Mouse (Mus musculus) C2C12 (cell line): ENCODE data around the gene B4galt4.

Source experiments
- CEBPB ChIP-seq: IDR thresholded peaks from one replicate; pipeline ENCODE4 v1.6.1; 2011; ENCODE audit warnings: low read depth, mild to moderate bottlenecking, control low read depth, moderate library complexity
- CTCF ChIP-seq: IDR thresholded peaks from one replicate; pipeline ENCODE4 v1.5.1; 2011; ENCODE audit not compliant: control insufficient read depth, insufficient read depth, insufficient read length
- FOSL1 ChIP-seq: IDR thresholded peaks from one replicate; pipeline ENCODE4 v1.8.0; 2011; ENCODE audit warnings: mild to moderate bottlenecking, low read length; ENCODE audit not compliant: poor library complexity, insufficient read depth, severe bottlenecking
- MAX ChIP-seq: IDR thresholded peaks from one replicate; pipeline ENCODE4 v1.6.1; 2011; ENCODE audit warnings: mild to moderate bottlenecking, control low read depth
- MYOD1 ChIP-seq: IDR thresholded peaks from one replicate; pipeline ENCODE4 v1.6.1; 2011; ENCODE audit warnings: low read depth; ENCODE audit not compliant: control insufficient read depth, insufficient read length
- USF1 ChIP-seq: IDR thresholded peaks from one replicate; pipeline ENCODE4 v1.6.1; 2011; ENCODE audit warnings: low read depth, mild to moderate bottlenecking, control low read depth, moderate library complexity

DNA sequence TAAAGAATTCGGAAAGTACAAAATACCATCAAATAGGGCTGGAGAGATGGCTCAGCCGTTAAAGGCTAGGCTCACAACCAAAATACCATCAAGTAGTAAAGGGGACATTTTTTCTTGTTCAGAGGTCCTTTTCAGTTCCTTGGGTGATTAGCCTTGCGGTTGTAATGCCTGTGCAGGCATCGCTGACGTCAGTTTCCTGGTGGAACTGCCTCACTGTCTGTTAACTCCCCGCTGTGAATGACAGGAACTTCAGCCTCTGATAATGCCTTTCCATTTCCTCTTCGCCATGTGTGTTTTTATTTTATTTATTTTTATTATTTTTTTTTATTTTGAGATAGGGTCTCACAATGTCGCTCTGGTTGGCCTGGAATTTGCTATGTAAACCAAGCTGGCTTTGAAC is 11.1 kb upstream of the B4galt4 start:
- TF ChIP-seq CTCF = no peak
- TF ChIP-seq USF1 = no peak
- TF ChIP-seq CEBPB = no peak
- no peak for TF ChIP-seq MAX
- no peak for TF ChIP-seq FOSL1
- TF ChIP-seq MYOD1 = no peak
